Mouse (Mus musculus): ENCODE data around the gene Parp2. TPM values are rescaled to one million over a fixed set of nuclear protein-coding genes. Genes with fewer than 3 reads are reported as not detected.
A peak's percentile ranks its signal among the peaks of the same experiment; 100 is the strongest.

The Parp2 gene
- 50.8 and 50.9 TPM in 2 replicates for polyA plus RNA-seq (2016; fragmentation: Nextera tagmentation; extraction: Ambion mirVana)

GRCm38 (mm10) chr14:50807487-50808072, at the start of gene Parp2, which contains the start of gene Ccnb1ip1:
TSS of gene Parp2 (plus strand) at chr14:50807841.
TSS of gene Ccnb1ip1 (minus strand) at chr14:50807732.
- H3K4me2 ChIP-seq (replicated peaks) = peak within 1 kb of the TSS; percentile 58
- peak within 1 kb of the TSS; percentile 49 for H3K4me3 ChIP-seq
- peaks cover 20% of the 10 kb centered on the region for H3K36me3 ChIP-seq
- peak; percentile 98 for ATAC-seq (ENCODE audit: low FRiP score)
- no peaks in the 10 kb centered on the region for H3K27me3 ChIP-seq
- WGBS = under 1% methylated on average over 42 of the region's 42 CpGs
- peaks cover 3% of the 10 kb centered on the region for H3K4me1 ChIP-seq
- peak within 1 kb of the TSS; percentile 88 for H3K27ac ChIP-seq
- H3K9ac ChIP-seq = peak within 1 kb of the TSS; percentile 73
- H3K9me3 ChIP-seq (replicated peaks) = no peaks in the 10 kb centered on the region

GRCm38 (mm10) chr14:50758416-50759085, 49.1 kb upstream of the Parp2 start:
- H3K9ac ChIP-seq = no peak overlapping the region
- no peak overlapping the region for H3K27ac ChIP-seq
- no peaks in the 10 kb centered on the region for H3K4me1 ChIP-seq
- H3K4me2 ChIP-seq (replicated peaks) = no peak overlapping the region
- WGBS = 79% methylated on average over 5 of the region's 5 CpGs
- no peaks in the 10 kb centered on the region for H3K27me3 ChIP-seq
- H3K9me3 ChIP-seq (replicated peaks) = no peaks in the 10 kb centered on the region
- no peak for ATAC-seq (ENCODE audit: low FRiP score)
- no peak overlapping the region for H3K4me3 ChIP-seq
- peaks cover 4% of the 10 kb centered on the region; the same call in 1 of the 2 replicates for H3K36me3 ChIP-seq

- H3K4me1 ChIP-seq = no peaks in the 10 kb centered on the region
- H3K9ac ChIP-seq = no peak overlapping the region
- H3K27ac ChIP-seq = no peak overlapping the region
- no peaks in the 10 kb centered on the region for H3K27me3 ChIP-seq
- ATAC-seq (ENCODE audit: low FRiP score) = no peak
- H3K4me2 ChIP-seq (replicated peaks) = no peak overlapping the region
- no peaks in the 10 kb centered on the region for H3K9me3 ChIP-seq (replicated peaks)
- WGBS = 93% methylated on average over 6 of the region's 6 CpGs
- H3K4me3 ChIP-seq = no peak overlapping the region
- H3K36me3 ChIP-seq = peaks cover 57% of the 10 kb centered on the region
Measured at GRCm38 (mm10) chr14:50765736-50766135, 41.9 kb upstream of the Parp2 start.

GRCm38 (mm10) chr14:50771342-50771741, 36.3 kb upstream of the Parp2 start:
- no peak overlapping the region for H3K9ac ChIP-seq
- H3K36me3 ChIP-seq = peaks cover 84% of the 10 kb centered on the region
- no peak overlapping the region for H3K27ac ChIP-seq
- H3K4me3 ChIP-seq = no peak overlapping the region
- no peaks in the 10 kb centered on the region for H3K27me3 ChIP-seq
- no peaks in the 10 kb centered on the region for H3K9me3 ChIP-seq (replicated peaks)
- no peaks in the 10 kb centered on the region for H3K4me1 ChIP-seq
- WGBS = 78% methylated on average over 2 of the region's 2 CpGs
- H3K4me2 ChIP-seq (replicated peaks) = no peak overlapping the region
- ATAC-seq (ENCODE audit: low FRiP score) = no peak

DNA sequence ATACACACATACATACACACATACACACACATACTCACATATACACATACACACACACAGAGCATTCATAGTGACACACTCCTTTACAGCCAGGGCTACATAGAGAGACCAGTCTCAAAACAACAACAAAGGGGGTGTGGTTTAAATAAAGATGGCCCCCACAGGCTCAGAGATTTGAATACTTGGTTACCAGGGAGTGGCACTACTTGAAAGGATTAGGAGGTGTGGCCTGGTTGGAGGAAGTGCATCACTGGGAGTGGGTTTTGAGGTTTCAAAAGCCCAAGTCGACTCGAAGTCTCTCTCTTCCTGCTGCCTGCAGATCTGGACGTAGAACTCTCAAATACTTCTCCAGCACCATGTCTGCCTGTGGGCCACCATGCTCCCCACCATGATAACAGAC, 25.5 kb upstream of the Parp2 start:
- no peak overlapping the region for H3K27ac ChIP-seq
- no peak for ATAC-seq (ENCODE audit: low FRiP score)
- no peak overlapping the region for H3K4me2 ChIP-seq (replicated peaks)
- H3K4me3 ChIP-seq = no peak overlapping the region
- H3K36me3 ChIP-seq = peaks cover 26% of the 10 kb centered on the region
- peaks cover 5% of the 10 kb centered on the region for H3K4me1 ChIP-seq
- H3K9ac ChIP-seq = no peak overlapping the region
- 98% methylated on average over 3 of the region's 3 CpGs for WGBS
- no peaks in the 10 kb centered on the region; the same call in 1 of the 2 replicates for H3K9me3 ChIP-seq (replicated peaks)
- H3K27me3 ChIP-seq = no peaks in the 10 kb centered on the region

GRCm38 (mm10) chr14:50784391-50785250, 23.0 kb upstream of the Parp2 start:
- H3K9ac ChIP-seq = peak overlapping the region; percentile 82
- WGBS = 31% methylated on average over 16 of the region's 16 CpGs
- H3K9me3 ChIP-seq (replicated peaks) = no peaks in the 10 kb centered on the region; the same call in 1 of the 2 replicates
- no peak for ATAC-seq (ENCODE audit: low FRiP score)
- H3K27me3 ChIP-seq = no peaks in the 10 kb centered on the region
- peak overlapping the region; percentile 55 for H3K4me2 ChIP-seq (replicated peaks)
- peaks cover 19% of the 10 kb centered on the region for H3K36me3 ChIP-seq
- H3K4me3 ChIP-seq = peak overlapping the region; percentile 81
- peak overlapping the region; percentile 80 for H3K27ac ChIP-seq
- peaks cover 5% of the 10 kb centered on the region for H3K4me1 ChIP-seq

GRCm38 (mm10) chr14:50785251-50785637, 22.4 kb upstream of the Parp2 start, which contains the start of gene Ttc5:
TSS of gene Ttc5 (minus strand) at chr14:50785519.
- peak within 1 kb of the TSS; percentile 55 for H3K4me2 ChIP-seq (replicated peaks)
- peaks cover 16% of the 10 kb centered on the region for H3K36me3 ChIP-seq
- peaks cover 5% of the 10 kb centered on the region for H3K4me1 ChIP-seq
- peak within 1 kb of the TSS; percentile 82 for H3K9ac ChIP-seq
- peak within 1 kb of the TSS; percentile 81 for H3K4me3 ChIP-seq
- no peaks in the 10 kb centered on the region; the same call in 1 of the 2 replicates for H3K9me3 ChIP-seq (replicated peaks)
- no peaks in the 10 kb centered on the region for H3K27me3 ChIP-seq
- peak; percentile 94 for ATAC-seq (ENCODE audit: low FRiP score)
- H3K27ac ChIP-seq = peak within 1 kb of the TSS; percentile 80
- WGBS = under 1% methylated on average over 21 of the region's 21 CpGs

DNA sequence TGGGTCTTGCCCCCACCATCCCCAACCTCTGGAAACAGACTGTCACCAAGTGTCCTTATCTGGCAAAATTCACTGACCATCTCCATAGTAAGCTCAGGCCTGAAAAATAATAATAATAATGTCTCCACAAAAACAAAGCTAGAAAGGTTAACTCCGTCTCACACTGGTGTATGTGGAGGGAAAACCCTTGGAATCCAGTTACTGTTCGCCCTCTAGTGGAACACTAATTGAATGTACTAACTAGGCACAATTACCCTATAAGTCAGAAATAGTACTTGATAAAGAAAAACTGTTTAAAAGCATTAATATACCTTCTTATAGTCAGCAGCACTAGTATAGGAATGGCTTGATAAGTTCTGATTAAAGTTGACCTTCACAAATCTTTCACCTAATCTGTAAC, 19.5 kb upstream of the Parp2 start:
- ATAC-seq (ENCODE audit: low FRiP score) = no peak
- 14% methylated on average over 2 of the region's 2 CpGs for WGBS
- no peak overlapping the region for H3K4me3 ChIP-seq
- no peak overlapping the region for H3K27ac ChIP-seq
- H3K9me3 ChIP-seq (replicated peaks) = no peaks in the 10 kb centered on the region
- peaks cover 5% of the 10 kb centered on the region for H3K4me1 ChIP-seq
- H3K4me2 ChIP-seq (replicated peaks) = no peak overlapping the region
- H3K27me3 ChIP-seq = no peaks in the 10 kb centered on the region
- no peaks in the 10 kb centered on the region for H3K36me3 ChIP-seq
- H3K9ac ChIP-seq = no peak overlapping the region

GRCm38 (mm10) chr14:50795261-50795935, 12.2 kb upstream of the Parp2 start:
- H3K4me3 ChIP-seq = no peak overlapping the region
- no peaks in the 10 kb centered on the region for H3K27me3 ChIP-seq
- H3K36me3 ChIP-seq = no peaks in the 10 kb centered on the region
- H3K4me1 ChIP-seq = no peaks in the 10 kb centered on the region
- H3K9ac ChIP-seq = no peak overlapping the region
- H3K27ac ChIP-seq = no peak overlapping the region
- WGBS = 94% methylated on average over 24 of the region's 24 CpGs
- H3K4me2 ChIP-seq (replicated peaks) = no peak overlapping the region
- no peaks in the 10 kb centered on the region for H3K9me3 ChIP-seq (replicated peaks)
- ATAC-seq (ENCODE audit: low FRiP score) = no peak

GRCm38 (mm10) chr14:50795965-50796364, 11.7 kb upstream of the Parp2 start:
- ATAC-seq (ENCODE audit: low FRiP score) = no peak
- H3K4me3 ChIP-seq = no peak overlapping the region
- H3K4me2 ChIP-seq (replicated peaks) = no peak overlapping the region
- H3K9me3 ChIP-seq (replicated peaks) = no peaks in the 10 kb centered on the region
- no peaks in the 10 kb centered on the region for H3K4me1 ChIP-seq
- H3K36me3 ChIP-seq = no peaks in the 10 kb centered on the region
- 86% methylated on average over 4 of the region's 4 CpGs for WGBS
- H3K27me3 ChIP-seq = no peaks in the 10 kb centered on the region
- H3K27ac ChIP-seq = no peak overlapping the region
- H3K9ac ChIP-seq = no peak overlapping the region

DNA sequence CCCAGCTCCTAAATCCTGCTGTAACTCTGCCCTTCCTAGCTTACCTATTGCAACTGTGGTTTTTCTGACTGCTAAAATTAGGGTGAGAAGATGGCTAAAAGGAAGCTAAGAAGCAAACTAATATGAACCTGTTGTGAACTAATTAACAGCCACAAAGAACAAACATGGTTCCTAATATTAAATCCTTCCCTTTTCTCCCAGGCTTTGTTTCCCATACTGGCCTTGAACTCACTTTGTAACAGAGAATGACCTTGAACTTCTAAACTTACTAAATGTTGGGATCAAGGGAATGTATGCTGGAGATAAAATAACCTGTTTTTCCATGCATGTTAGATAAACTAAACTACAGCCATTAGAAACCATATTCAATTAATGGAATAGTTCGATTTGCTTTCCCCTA, 11.2 kb upstream of the Parp2 start:
- Histone ChIP-seq H3K9ac (no peak overlapping the region), H3K36me3 (no peaks in the 10 kb centered on the region), H3K27ac (no peak overlapping the region), H3K4me1 (no peaks in the 10 kb centered on the region), H3K4me2 (replicated peaks) (no peak overlapping the region), H3K4me3 (no peak overlapping the region), H3K9me3 (replicated peaks) (no peaks in the 10 kb centered on the region), H3K27me3 (no peaks in the 10 kb centered on the region)
- no peak for ATAC-seq (ENCODE audit: low FRiP score)
- 92% methylated on average over 1 of the region's 1 CpGs for WGBS

- ATAC-seq (ENCODE audit: low FRiP score) = no peak
- WGBS = 76% methylated on average over 2 of the region's 2 CpGs
- no peaks in the 10 kb centered on the region for H3K9me3 ChIP-seq (replicated peaks)
Measured at GRCm38 (mm10) chr14:50798512-50798911, 9.1 kb upstream of the Parp2 start.

More at GRCm38 (mm10) chr14:50798512-50798911, 9.1 kb upstream of the Parp2 start:
- H3K4me3 ChIP-seq = no peak overlapping the region
- no peak overlapping the region for H3K27ac ChIP-seq
- H3K9ac ChIP-seq = no peak overlapping the region
- H3K36me3 ChIP-seq = no peaks in the 10 kb centered on the region
- H3K4me1 ChIP-seq = no peaks in the 10 kb centered on the region
- H3K27me3 ChIP-seq = no peaks in the 10 kb centered on the region
- no peak overlapping the region for H3K4me2 ChIP-seq (replicated peaks)
